Mouse (Mus musculus) CH12.LX (cell line): ENCODE results near the gene Togaram2. TPM values are rescaled to one million over a fixed set of nuclear protein-coding genes. Genes with fewer than 3 reads are reported as not detected.

Source experiments
- DNase-seq: peaks from one replicate; pipeline ENCODE4 v3.0.0-alpha.2; 2013; ENCODE audit errors: extremely low read depth
- H3K27ac ChIP-seq: 2 replicates; pipeline ENCODE4 v1.5.1; 2012; ENCODE audit warnings: low read depth, mild to moderate bottlenecking, control low read depth, moderate library complexity; ENCODE audit not compliant: insufficient read depth
- H3K27me3 ChIP-seq: replicated peaks from 2 replicates; pipeline ENCODE3; 2012; ENCODE audit warnings: inconsistent platforms
- H3K36me3 ChIP-seq, 2 experiments: replicated peaks in 1 of 2; 2 replicates each; pipeline versions ENCODE3 to v1.6.1; 2012; ENCODE audit warnings: inconsistent platforms in 1 of 2, low read length in 1 of 2, mild to moderate bottlenecking in 1 of 2, mixed read lengths in 1 of 2, moderate library complexity in 1 of 2; ENCODE audit not compliant: control insufficient read depth in 1 of 2, insufficient read depth in 1 of 2
- H3K4me1 ChIP-seq, 2 experiments: 2 replicates each; pipeline ENCODE4 v1.6.1; 2012; ENCODE audit warnings: inconsistent platforms in 1 of 2, moderate library complexity in 1 of 2; ENCODE audit not compliant: insufficient read depth in 2 of 2, control insufficient read depth in 1 of 2
- H3K4me2 ChIP-seq: 2 replicates; pipeline ENCODE4 v1.6.1; 2012; ENCODE audit warnings: low read depth, mild to moderate bottlenecking, control low read depth; ENCODE audit not compliant: poor library complexity, insufficient read depth, severe bottlenecking
- H3K4me3 ChIP-seq, 3 experiments: fragments of 150-350 bp in 1 of 3; sonication (generic) in 1 of 3; replicated peaks in 1 of 3; 2 replicates each; pipeline versions ENCODE3 to v1.5.1; 2011 to 2012; ENCODE audit warnings: low read depth in 2 of 3, low read length in 2 of 3, mild to moderate bottlenecking in 2 of 3, moderate library complexity in 2 of 3, control low read depth in 1 of 3, improper control_type of control experiment in 1 of 3, inconsistent platforms in 1 of 3, mixed read lengths in 1 of 3; ENCODE audit not compliant: poor library complexity in 1 of 3
- H3K79me2 ChIP-seq: replicated peaks from 2 replicates; pipeline ENCODE4 v1.6.1; 2012; ENCODE audit warnings: mild to moderate bottlenecking, moderate library complexity; ENCODE audit not compliant: control insufficient read depth, poor library complexity, insufficient read depth, severe bottlenecking; ENCODE audit errors: extremely low read depth
- H3K9ac ChIP-seq: 2 replicates; pipeline ENCODE4 v1.6.1; 2012; ENCODE audit warnings: low read depth, mild to moderate bottlenecking, control low read depth, moderate library complexity; ENCODE audit not compliant: insufficient read depth
- H3K9me3 ChIP-seq: replicated peaks from 2 replicates; pipeline ENCODE3; 2012; ENCODE audit warnings: low read length, inconsistent platforms, mixed read lengths
- BHLHE40 ChIP-seq: IDR thresholded peaks from 2 replicates; pipeline ENCODE4 v1.6.1; 2011; ENCODE audit warnings: mild to moderate bottlenecking, low read depth, low read length, improper control_type of control experiment
- CHD1 ChIP-seq: IDR thresholded peaks from 2 replicates; pipeline ENCODE4 v1.6.1; 2012; ENCODE audit warnings: low read depth, low read length, improper control_type of control experiment, inconsistent platforms
- CHD2 ChIP-seq: IDR thresholded peaks from 2 replicates; pipeline ENCODE4 v1.6.1; 2011; ENCODE audit warnings: low read length, improper control_type of control experiment
- E2F4 ChIP-seq: IDR thresholded peaks from 2 replicates; pipeline ENCODE4 v1.6.1; 2011; ENCODE audit warnings: low read depth, low read length, improper control_type of control experiment; ENCODE audit not compliant: insufficient replicate concordance
- ELF1 ChIP-seq: IDR thresholded peaks from 2 replicates; pipeline ENCODE4 v1.6.1; 2014; ENCODE audit warnings: low read depth, mild to moderate bottlenecking, inconsistent platforms, low read length, improper control_type of control experiment
- EP300 ChIP-seq: IDR thresholded peaks from 2 replicates; pipeline ENCODE4 v1.6.1; 2011; ENCODE audit warnings: low read length, improper control_type of control experiment
- ETS1 ChIP-seq: conservative IDR thresholded peaks from 2 replicates; pipeline ENCODE4 v1.6.1; 2012; ENCODE audit warnings: low read depth, mild to moderate bottlenecking, inconsistent platforms, low read length, improper control_type of control experiment, moderate library complexity
- GABPA ChIP-seq: IDR thresholded peaks from 2 replicates; pipeline ENCODE4 v1.6.1; 2012; ENCODE audit warnings: low read depth, low read length, improper control_type of control experiment, inconsistent platforms; ENCODE audit not compliant: insufficient replicate concordance
- HCFC1 ChIP-seq: IDR thresholded peaks from 2 replicates; pipeline ENCODE4 v1.6.1; 2012; ENCODE audit warnings: low read depth, mild to moderate bottlenecking, inconsistent platforms, low read length, improper control_type of control experiment
- IRF4 ChIP-seq: IDR thresholded peaks from 2 replicates; pipeline ENCODE4 v1.6.1; 2014; ENCODE audit warnings: low read depth, mild to moderate bottlenecking, inconsistent platforms, low read length, improper control_type of control experiment
- JUN ChIP-seq: IDR thresholded peaks from 2 replicates; pipeline ENCODE4 v1.6.1; 2011; ENCODE audit warnings: low read depth, mild to moderate bottlenecking, low read length, improper control_type of control experiment, moderate library complexity; ENCODE audit not compliant: insufficient read depth
- MAFK ChIP-seq: IDR thresholded peaks from 2 replicates; pipeline ENCODE4 v1.6.1; 2011; ENCODE audit warnings: low read length, improper control_type of control experiment; ENCODE audit not compliant: insufficient replicate concordance
- MAZ ChIP-seq: IDR thresholded peaks from 2 replicates; pipeline ENCODE4 v1.6.1; 2012; ENCODE audit warnings: low read depth, mild to moderate bottlenecking, inconsistent platforms, low read length, improper control_type of control experiment, moderate library complexity
- MXI1 ChIP-seq: IDR thresholded peaks from 2 replicates; pipeline ENCODE4 v1.6.1; 2011; ENCODE audit warnings: mild to moderate bottlenecking, low read depth, low read length, improper control_type of control experiment
- MYC ChIP-seq: IDR thresholded peaks from 2 replicates; pipeline ENCODE4 v1.6.1; 2011; ENCODE audit warnings: low read depth, mild to moderate bottlenecking, improper control_type of control experiment, low read length
- NELFE ChIP-seq: IDR thresholded peaks from 2 replicates; pipeline ENCODE4 v1.6.1; 2011; ENCODE audit warnings: low read depth, low read length, improper control_type of control experiment
- NRF1 ChIP-seq: IDR thresholded peaks from 2 replicates; pipeline ENCODE4 v1.6.1; 2014; ENCODE audit warnings: low read depth, mild to moderate bottlenecking, inconsistent platforms, low read length, improper control_type of control experiment, moderate library complexity
- PAX5 ChIP-seq: IDR thresholded peaks from 2 replicates; pipeline ENCODE4 v1.6.1; 2012; ENCODE audit warnings: low read length, inconsistent platforms, mixed read lengths
- POLR2AphosphoS2 ChIP-seq: IDR thresholded peaks from 2 replicates; pipeline ENCODE4 v1.6.1; 2011; ENCODE audit warnings: low read depth, low read length, improper control_type of control experiment
- RAD21 ChIP-seq: IDR thresholded peaks from 2 replicates; pipeline ENCODE4 v1.6.1; 2011; ENCODE audit warnings: low read depth, mild to moderate bottlenecking, low read length, improper control_type of control experiment, moderate library complexity
- SMC3 ChIP-seq: IDR thresholded peaks from 2 replicates; pipeline ENCODE4 v1.6.1; 2011; ENCODE audit warnings: low read depth, low read length, improper control_type of control experiment
- TBP ChIP-seq: conservative IDR thresholded peaks from 2 replicates; pipeline ENCODE4 v1.6.1; 2011; ENCODE audit warnings: low read depth, low read length, improper control_type of control experiment
- UBTF ChIP-seq: IDR thresholded peaks from 2 replicates; pipeline ENCODE4 v1.6.1; 2012; ENCODE audit warnings: low read depth, mild to moderate bottlenecking, inconsistent platforms, low read length, improper control_type of control experiment, moderate library complexity
- USF1 ChIP-seq: IDR thresholded peaks from 2 replicates; pipeline ENCODE4 v1.6.1; 2014; ENCODE audit warnings: low read depth, mild to moderate bottlenecking, inconsistent platforms, low read length, improper control_type of control experiment
- USF2 ChIP-seq: conservative IDR thresholded peaks from 2 replicates; pipeline ENCODE4 v1.6.1; 2011; ENCODE audit warnings: low read depth, low read length, improper control_type of control experiment
- ZC3H11A ChIP-seq: IDR thresholded peaks from 2 replicates; pipeline ENCODE4 v1.6.1; 2012; ENCODE audit warnings: low read depth, mild to moderate bottlenecking, inconsistent platforms, low read length, improper control_type of control experiment
- ZKSCAN1 ChIP-seq: IDR thresholded peaks from 2 replicates; pipeline ENCODE4 v1.6.1; 2012; ENCODE audit warnings: low read depth, inconsistent platforms, low read length, improper control_type of control experiment, borderline replicate concordance
- ZNF384 ChIP-seq: IDR thresholded peaks from 2 replicates; pipeline ENCODE4 v1.6.1; 2012; ENCODE audit warnings: low read depth, low read length, improper control_type of control experiment, inconsistent platforms
- dilution Hi-C: fragments of 300-500 bp; cut with MboI; formaldehyde crosslinking; loops from 2 replicates; pipeline ENCODE4 v1.14.3; 2020; ENCODE audit warnings: low sequenced_read_pairs; ENCODE audit not compliant: extremely low pct_unique_long_range_greater_than_20kb, extremely low pct_ligation_motif_present
- in situ Hi-C: fragments of 300-500 bp; cut with MboI; formaldehyde crosslinking; loops from 3 replicates; pipeline ENCODE4 v1.14.3; 2019; ENCODE audit warnings: low sequenced_read_pairs, low pct_ligation_motif_present, low pct_unique_long_range_greater_than_20kb, mixed read lengths
- polyA plus RNA-seq: library from polyadenylated mRNA; unstranded; fragments of >175 nt; gene quantifications from 2 replicates; pipeline ENCODE4 v1.2.1, GENCODE M21; 2012; ENCODE audit warnings: low read depth; ENCODE audit not compliant: insufficient read length
- total RNA-seq, 2 experiments: library from RNA; depleted of rRNA; stranded (reverse); fragments of 300-350 nt in 1 of 2; fragments of >200 nt in 1 of 2; gene quantifications; 2 replicates each; pipeline ENCODE4 v1.2.3; 2012 to 2014

The Togaram2 gene
- total and polyA plus RNA-seq, 3 experiments, result 0.76 to 19.6 (median 2.6) TPM

GRCm38 (mm10) chr17:71673936-71674335 is 875 bp downstream of the Togaram2 start:
- Histone ChIP-seq H3K4me1 (peaks cover 0 to 39% of the 10 kb centered on the region in 2 experiments; a peak in 2 of 4 replicates), H3K36me3 (no peaks in the 10 kb centered on the region), H3K4me2 (no peak overlapping the region), H3K9ac (no peak overlapping the region), H3K79me2 (no peaks in the 10 kb centered on the region), H3K9me3 (no peaks in the 10 kb centered on the region), H3K4me3 (no peak overlapping the region), H3K27ac (no peak overlapping the region), H3K27me3 (no peaks in the 10 kb centered on the region)
- TF ChIP-seq TBP, result no peak
- no peak for TF ChIP-seq ELF1
- no peak for TF ChIP-seq MXI1
- no peak for TF ChIP-seq JUN
- no peak for TF ChIP-seq ETS1
- TF ChIP-seq E2F4, result no peak
- no peak for TF ChIP-seq MAZ
- TF ChIP-seq ZKSCAN1, result no peak
- no peak for TF ChIP-seq UBTF
- no peak for TF ChIP-seq ZNF384
- no peak for TF ChIP-seq SMC3
- no peak for TF ChIP-seq IRF4
- TF ChIP-seq CHD2, result no peak
- TF ChIP-seq EP300, result no peak
- TF ChIP-seq CHD1, result no peak
- TF ChIP-seq NRF1, result no peak
- no peak for TF ChIP-seq USF1
- TF ChIP-seq POLR2AphosphoS2, result no peak
- dilution Hi-C loops (no loop called here), in situ Hi-C loops (loop anchor here (5.0 kb wide), 1 partner anchor 198 kb away; no protein-coding TSS in a partner anchor)
- no peak for DNase-seq

DNA sequence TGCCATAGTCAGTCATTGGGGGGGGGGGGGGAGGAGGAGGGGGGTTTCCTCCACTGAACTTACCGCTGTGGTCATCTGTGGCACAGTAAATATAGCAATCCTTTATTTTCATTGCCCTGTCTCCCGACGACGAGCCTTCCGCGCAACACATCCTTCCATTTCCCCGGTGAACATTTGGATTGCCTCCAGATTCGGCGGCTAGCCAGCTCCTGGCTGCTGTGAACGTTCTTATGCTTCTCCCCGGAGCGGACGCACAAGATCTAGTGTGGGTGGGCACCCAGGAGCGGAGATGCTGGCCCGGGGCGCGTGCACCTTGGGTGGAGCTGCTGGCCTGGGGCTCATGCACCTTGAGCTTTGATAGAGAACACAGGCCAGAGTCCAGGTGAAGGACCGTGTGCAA is 1.8 kb downstream of the Togaram2 start:
- Histone ChIP-seq H3K4me1 (peaks cover 0 to 39% of the 10 kb centered on the region in 2 experiments; a peak in 2 of 4 replicates), H3K27me3 (no peaks in the 10 kb centered on the region), H3K36me3 (no peaks in the 10 kb centered on the region), H3K79me2 (no peaks in the 10 kb centered on the region), H3K4me2 (no peak overlapping the region), H3K9me3 (no peaks in the 10 kb centered on the region)
- dilution Hi-C loops, result no loop called here
- no peak for TF ChIP-seq HCFC1
- no peak for TF ChIP-seq MAZ
- no peak for TF ChIP-seq ZC3H11A
- TF ChIP-seq MAFK, result no peak
- TF ChIP-seq USF2, result no peak
- no peak for TF ChIP-seq TBP
- no peak for TF ChIP-seq PAX5
- TF ChIP-seq NELFE, result no peak
- no peak for TF ChIP-seq GABPA
- TF ChIP-seq RAD21, result no peak
- no peak for TF ChIP-seq SMC3
- TF ChIP-seq BHLHE40, result no peak
- no peak for TF ChIP-seq CHD2
- no peak for TF ChIP-seq MYC
- TF ChIP-seq MXI1, result no peak
- TF ChIP-seq, all 38 proteins: peak for 0
- Histone ChIP-seq H3K4me3 (no peak overlapping the region), H3K9ac (no peak overlapping the region), H3K27ac (no peak overlapping the region)
- in situ Hi-C loops, result loop anchor here (5.0 kb wide), 1 partner anchor 197 kb away; no protein-coding TSS in a partner anchor
- DNase-seq, result no peak
